ENCODE assay signal across 13 mouse cellular contexts in the genomic region with DNA sequence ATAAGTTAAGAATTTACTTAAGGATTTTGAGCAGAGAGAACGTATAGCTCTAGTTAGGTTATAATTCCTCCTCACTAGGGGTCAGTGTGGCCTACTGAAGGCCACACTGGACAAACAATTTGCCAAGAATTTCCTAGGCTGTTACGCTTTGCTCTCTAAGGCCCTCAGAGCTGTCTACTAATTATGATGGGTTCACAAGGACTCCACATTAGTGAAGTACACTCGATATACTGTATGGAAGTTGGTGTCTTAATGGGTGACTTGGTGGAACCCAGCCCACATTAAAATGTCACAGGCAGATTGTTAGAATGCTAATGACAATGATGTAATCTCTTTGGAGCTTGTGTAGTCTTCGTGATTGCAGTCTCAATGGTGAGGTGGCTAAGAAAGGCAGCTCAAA.
DNase-seq lines count a peak whose midpoint lies in the region; ATAC-seq lines count a peak whose summit lies in the region.
"Had no signal": no experiment of that assay in that cellular context is flagged by ENCODE, and none has a peak within 500 bp of the region (broad histone marks: within the 10 kb centered on the region; RNA-seq: fewer than 3 reads in every experiment).

No protein-coding gene starts in this region.

- H3K4me3 ChIP-seq in heart, embryonic 16.5 days (ENCODE audit: low read length), result no peak overlapping the region
- H3K4me3 ChIP-seq in midbrain, embryonic 11.5 days (ENCODE audit: low read depth, low read length), result no peak overlapping the region
- no peak overlapping the region for H3K4me3 ChIP-seq in midbrain, embryonic 13.5 days (replicated peaks)
- H3K4me3 ChIP-seq: hindbrain, embryonic 13.5 days; limb, embryonic 13.5 days had no signal

- H3K9ac ChIP-seq in heart, embryonic 16.5 days (ENCODE audit: low read length), result no peak overlapping the region
- H3K9ac ChIP-seq in midbrain, embryonic 11.5 days (ENCODE audit: low read length), result no peak overlapping the region
- H3K9ac ChIP-seq in midbrain, embryonic 13.5 days (replicated peaks), result no peak overlapping the region
- H3K9ac ChIP-seq: hindbrain, embryonic 13.5 days; limb, embryonic 13.5 days had no signal

- peak; percentile 15 for DNase-seq in embryo, embryonic 10.5 days (ENCODE audit: low spot score)
- DNase-seq in embryo, embryonic 9.5 days (ENCODE audit: extremely low spot score), result no peak
- DNase-seq in heart, postnatal 4 days, result no peak
- peak; percentile 72 for DNase-seq in midbrain, embryonic 11.5 days (ENCODE audit: low spot score, missing footprints)
- no peak for DNase-seq in T-cell, adult 2 months (ENCODE audit: low spot score)
- no peak for DNase-seq in neural tube, embryonic 10.5 days (ENCODE audit: extremely low spot score, low spot score)
- DNase-seq: adrenal gland, postnatal 36 days; lung, adult 2 months had no signal

- H3K4me1 ChIP-seq in heart, embryonic 16.5 days (ENCODE audit: control insufficient read depth, insufficient read depth, low read length), result peaks cover 12% of the 10 kb centered on the region
- no peaks in the 10 kb centered on the region for H3K4me1 ChIP-seq in midbrain, embryonic 11.5 days (ENCODE audit: control insufficient read depth, insufficient read depth, low read length)
- H3K4me1 ChIP-seq in midbrain, embryonic 13.5 days (replicated peaks), result 0 out of 2 replicates have a peak, but pooled peaks cover 3% of the 10 kb centered on the region
- H3K4me1 ChIP-seq: limb, embryonic 13.5 days had no signal

- no peak overlapping the region for H3K4me2 ChIP-seq in heart, embryonic 16.5 days (ENCODE audit: low read depth, low read length)
- H3K4me2 ChIP-seq in midbrain, embryonic 11.5 days, result no peak overlapping the region
- no peak overlapping the region for H3K4me2 ChIP-seq in midbrain, embryonic 13.5 days (replicated peaks)
- H3K4me2 ChIP-seq: hindbrain, embryonic 13.5 days; limb, embryonic 13.5 days had no signal

- ATAC-seq in heart, embryonic 16.5 days (replicated peaks; ENCODE audit: extremely low read depth, insufficient read depth, low FRiP score), result no peak
- no peak for ATAC-seq in midbrain, embryonic 11.5 days (ENCODE audit: low FRiP score)
- no peak for ATAC-seq in midbrain, embryonic 13.5 days

- no peaks in the 10 kb centered on the region for H3K27me3 ChIP-seq in heart, embryonic 16.5 days (ENCODE audit: control insufficient read depth, insufficient read depth, low read length)
- H3K27me3 ChIP-seq in midbrain, embryonic 11.5 days (ENCODE audit: control insufficient read depth, insufficient read depth, low read length), result no peaks in the 10 kb centered on the region
- no peaks in the 10 kb centered on the region for H3K27me3 ChIP-seq in midbrain, embryonic 13.5 days
- H3K27me3 ChIP-seq: hindbrain, embryonic 13.5 days; limb, embryonic 13.5 days had no signal

- peak overlapping the region; percentile 84; the same call in 1 of the 2 replicates for H3K27ac ChIP-seq in heart, embryonic 16.5 days (ENCODE audit: low read length)
- H3K27ac ChIP-seq in midbrain, embryonic 11.5 days (ENCODE audit: low read depth, low read length), result no peak overlapping the region
- H3K27ac ChIP-seq in midbrain, embryonic 13.5 days, result no peak overlapping the region
- H3K27ac ChIP-seq: hindbrain, embryonic 13.5 days; limb, embryonic 13.5 days had no signal

- 48% methylated on average over 4 of the region's 4 CpGs for WGBS in heart, embryonic 16.5 days
- WGBS in midbrain, embryonic 11.5 days, result 80% methylated on average over 4 of the region's 4 CpGs
- WGBS in midbrain, embryonic 13.5 days, result 66% methylated on average over 4 of the region's 4 CpGs

- H3K36me3 ChIP-seq in heart, embryonic 16.5 days (ENCODE audit: control insufficient read depth, insufficient read depth), result no peaks in the 10 kb centered on the region
- no peaks in the 10 kb centered on the region for H3K36me3 ChIP-seq in midbrain, embryonic 11.5 days (ENCODE audit: control insufficient read depth, insufficient read depth, low read length)
- H3K36me3 ChIP-seq in midbrain, embryonic 13.5 days, result no peaks in the 10 kb centered on the region
- H3K36me3 ChIP-seq: G1E; hindbrain, embryonic 13.5 days; limb, embryonic 13.5 days had no signal

- no peaks in the 10 kb centered on the region for H3K9me3 ChIP-seq in heart, embryonic 16.5 days (replicated peaks; ENCODE audit: control insufficient read depth, low read length)
- H3K9me3 ChIP-seq in midbrain, embryonic 11.5 days (ENCODE audit: control insufficient read depth, low read length), result no peaks in the 10 kb centered on the region
- H3K9me3 ChIP-seq in midbrain, embryonic 13.5 days, result no peaks in the 10 kb centered on the region
- H3K9me3 ChIP-seq: G1E; hindbrain, embryonic 13.5 days; limb, embryonic 13.5 days had no signal

Comparison
In these comparisons a context has a peak if more than half of its experiments do, and no peak if none do; other contexts are left out.
1. DNase-seq: peak in embryo, embryonic 10.5 days (single experiment) and midbrain, embryonic 11.5 days (single experiment); none in embryo, embryonic 9.5 days (single experiment), heart, postnatal 4 days (single experiment), T-cell, adult 2 months (single experiment) and neural tube, embryonic 10.5 days (single experiment).